Comparison of ENCODE assay signal across 8 mouse cellular contexts in the genomic region with DNA sequence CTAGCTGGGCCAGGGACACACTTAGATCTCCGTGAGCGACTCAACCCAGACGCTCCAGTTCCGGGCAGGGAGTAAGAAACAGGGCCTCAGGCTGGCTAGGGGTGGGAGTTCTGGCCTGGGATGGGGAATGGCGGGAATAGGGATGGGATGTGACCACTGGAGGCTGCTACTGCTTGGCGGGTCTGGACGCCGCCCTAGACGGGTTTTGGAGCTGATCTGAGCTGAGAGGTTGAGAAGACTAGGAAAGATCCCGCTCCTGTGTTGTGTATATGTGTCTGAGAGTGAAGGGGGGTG. TPM values are rescaled to one million over a fixed set of nuclear protein-coding genes. Genes with fewer than 3 reads are reported as not detected.
DNase-seq lines count a peak whose midpoint lies in the region; ATAC-seq lines count a peak whose summit lies in the region.

No protein-coding gene starts in this region.

- no peak for DNase-seq in heart, postnatal 25 days (ENCODE audit: low spot score)
- DNase-seq in midbrain, embryonic 11.5 days (ENCODE audit: low spot score, missing footprints) = no peak
- no peak for DNase-seq in thymus, postnatal 4 days
- DNase-seq in cerebellum, postnatal 36 days = no peak
- no peak for DNase-seq in cerebellum, adult 8-10 months

- WGBS in heart, embryonic 11.5 days (ENCODE audit: insufficient replicate concordance) = 0% methylated on average over 10 of the region's 10 CpGs
- WGBS in hindbrain, embryonic 15.5 days = 5% methylated on average over 10 of the region's 10 CpGs
- 2% methylated on average over 10 of the region's 10 CpGs for WGBS in midbrain, embryonic 11.5 days

- H3K9ac ChIP-seq in heart, embryonic 11.5 days (ENCODE audit: low read depth, low read length) = peak overlapping the region; percentile 76
- H3K9ac ChIP-seq in hindbrain, embryonic 15.5 days = peak overlapping the region; percentile 51
- peak overlapping the region; percentile 57 for H3K9ac ChIP-seq in midbrain, embryonic 11.5 days (ENCODE audit: low read length)

- no peaks in the 10 kb centered on the region; the same call in 1 of the 2 replicates for H3K27me3 ChIP-seq in heart, embryonic 11.5 days (ENCODE audit: control insufficient read depth, insufficient read depth, low read length)
- H3K27me3 ChIP-seq in hindbrain, embryonic 15.5 days = peaks cover 18% of the 10 kb centered on the region
- H3K27me3 ChIP-seq in midbrain, embryonic 11.5 days (ENCODE audit: control insufficient read depth, insufficient read depth, low read length) = peaks cover 10% of the 10 kb centered on the region; the same call in 1 of the 2 replicates

- no peak for ATAC-seq in heart, embryonic 11.5 days (replicated peaks; ENCODE audit: insufficient number of reproducible peaks, low FRiP score, low TSS enrichment)
- ATAC-seq in hindbrain, embryonic 15.5 days (ENCODE audit: low FRiP score, low read depth) = peak; percentile 9; the same call in 1 of the 2 replicates
- peak; percentile 35; the same call in 1 of the 2 replicates for ATAC-seq in midbrain, embryonic 11.5 days (ENCODE audit: low FRiP score)

- H3K4me1 ChIP-seq in heart, embryonic 11.5 days (ENCODE audit: control insufficient read depth, insufficient read depth, low read length) = peaks cover 41% of the 10 kb centered on the region
- peaks cover 23% of the 10 kb centered on the region for H3K4me1 ChIP-seq in brown adipose tissue, adult 24 weeks (ENCODE audit: control insufficient read depth, insufficient read depth, insufficient read length, low read length)
- H3K4me1 ChIP-seq in hindbrain, embryonic 15.5 days (replicated peaks) = peaks cover 39% of the 10 kb centered on the region
- peaks cover 19% of the 10 kb centered on the region for H3K4me1 ChIP-seq in midbrain, embryonic 11.5 days (ENCODE audit: control insufficient read depth, insufficient read depth, low read length)

- no peaks in the 10 kb centered on the region for H3K9me3 ChIP-seq in heart, embryonic 11.5 days (replicated peaks; ENCODE audit: control insufficient read depth, low read length)
- no peaks in the 10 kb centered on the region for H3K9me3 ChIP-seq in hindbrain, embryonic 15.5 days
- no peaks in the 10 kb centered on the region for H3K9me3 ChIP-seq in midbrain, embryonic 11.5 days (ENCODE audit: control insufficient read depth, low read length)

- H3K4me2 ChIP-seq in heart, embryonic 11.5 days = peak overlapping the region; percentile 90
- H3K4me2 ChIP-seq in hindbrain, embryonic 15.5 days = peak overlapping the region; percentile 96
- peak overlapping the region; percentile 86 for H3K4me2 ChIP-seq in midbrain, embryonic 11.5 days

- peaks cover 13% of the 10 kb centered on the region for H3K36me3 ChIP-seq in heart, embryonic 11.5 days (ENCODE audit: control insufficient read depth, insufficient read depth, low read length)
- no peaks in the 10 kb centered on the region for H3K36me3 ChIP-seq in hindbrain, embryonic 15.5 days
- H3K36me3 ChIP-seq in midbrain, embryonic 11.5 days (ENCODE audit: control insufficient read depth, insufficient read depth, low read length) = no peaks in the 10 kb centered on the region

- intact Hi-C loops in heart, postnatal 25 days (cut with DNase I) = loop anchor here (2.0 to 5.0 kb wide), 3 partner anchors 30 to 268 kb away; a partner anchor contains a TSS

- H3K27ac ChIP-seq in heart, embryonic 11.5 days (ENCODE audit: low read depth, low read length) = peak overlapping the region; percentile 90
- peak overlapping the region; percentile 99 for H3K27ac ChIP-seq in brown adipose tissue, adult 24 weeks (replicated peaks; ENCODE audit: low read depth, low read length)
- H3K27ac ChIP-seq in hindbrain, embryonic 15.5 days (replicated peaks) = peak overlapping the region; percentile 77
- no peak overlapping the region for H3K27ac ChIP-seq in midbrain, embryonic 11.5 days (ENCODE audit: low read depth, low read length)

- H3K4me3 ChIP-seq in heart, embryonic 11.5 days (ENCODE audit: low read depth, low read length) = peak overlapping the region; percentile 71
- H3K4me3 ChIP-seq in brown adipose tissue, adult 24 weeks (ENCODE audit: insufficient read depth, low read depth, low read length) = peak overlapping the region; percentile 92
- peak overlapping the region; percentile 55 for H3K4me3 ChIP-seq in hindbrain, embryonic 15.5 days
- peak overlapping the region; percentile 49 for H3K4me3 ChIP-seq in midbrain, embryonic 11.5 days (ENCODE audit: low read depth, low read length)

RNA-seq across cellular contexts. Expression of a gene that starts 1.1 kb away (rescaled TPM):
- polyA plus RNA-seq in heart, embryonic 11.5 days (2014; fragmentation: Nextera tagmentation; extraction: Ambion mirVana) = 242 and 272 TPM in 2 replicates
- 100 to 1,000 TPM in 1 of 2 experiments, 10 to 100 TPM in 1; 96.9 to 108 TPM for total RNA-seq in heart, postnatal 25 days (2021)
- polyA plus RNA-seq in brown adipose tissue, adult 24 weeks (2012; ENCODE audit: insufficient read depth, insufficient read length, missing spikeins) = 42.7 and 56.0 TPM in 2 replicates
- 58.1 and 63.0 TPM in 2 replicates for polyA plus RNA-seq in hindbrain, embryonic 15.5 days (2015; fragmentation: Nextera tagmentation; extraction: Ambion mirVana)
- 78.2 and 82.0 TPM in 2 replicates for polyA plus RNA-seq in midbrain, embryonic 11.5 days (2014; fragmentation: Nextera tagmentation; extraction: Ambion mirVana)

RNA-seq across cellular contexts. Expression of a gene that starts 7.6 kb away (rescaled TPM):
- polyA plus RNA-seq in heart, embryonic 11.5 days (2014; fragmentation: Nextera tagmentation; extraction: Ambion mirVana) = 1.2 and 2.2 TPM in 2 replicates
- 1 to 10 TPM; 2.5 to 3.0 TPM for total RNA-seq in heart, postnatal 25 days (2021)
- polyA plus RNA-seq in brown adipose tissue, adult 24 weeks (2012; ENCODE audit: insufficient read depth, insufficient read length, missing spikeins) = 0.24 and 0.25 TPM in 2 replicates
- 0.16 TPM in 1 of 2 replicates, not detected in the other for polyA plus RNA-seq in hindbrain, embryonic 15.5 days (2015; fragmentation: Nextera tagmentation; extraction: Ambion mirVana)
- polyA plus RNA-seq in midbrain, embryonic 11.5 days (2014; fragmentation: Nextera tagmentation; extraction: Ambion mirVana) = not detected in 2 replicates

RNA-seq across cellular contexts. Expression of a gene that starts 8.4 kb away (rescaled TPM):
- 23.5 and 36.9 TPM in 2 replicates for polyA plus RNA-seq in heart, embryonic 11.5 days (2014; fragmentation: Nextera tagmentation; extraction: Ambion mirVana)
- 10 to 100 TPM; 22.4 to 26.6 TPM for total RNA-seq in heart, postnatal 25 days (2021)
- polyA plus RNA-seq in brown adipose tissue, adult 24 weeks (2012; ENCODE audit: insufficient read depth, insufficient read length, missing spikeins) = not detected in 2 replicates
- polyA plus RNA-seq in hindbrain, embryonic 15.5 days (2015; fragmentation: Nextera tagmentation; extraction: Ambion mirVana) = 1.2 and 2.9 TPM in 2 replicates
- 0.44 and 0.97 TPM in 2 replicates for polyA plus RNA-seq in midbrain, embryonic 11.5 days (2014; fragmentation: Nextera tagmentation; extraction: Ambion mirVana)

RNA-seq across cellular contexts. Expression of a gene that starts 29.1 kb away (rescaled TPM):
- 35.7 and 41.2 TPM in 2 replicates for polyA plus RNA-seq in heart, embryonic 11.5 days (2014; fragmentation: Nextera tagmentation; extraction: Ambion mirVana)
- 1 to 10 TPM; 6.2 to 6.3 TPM for total RNA-seq in heart, postnatal 25 days (2021)
- polyA plus RNA-seq in brown adipose tissue, adult 24 weeks (2012; ENCODE audit: insufficient read depth, insufficient read length, missing spikeins) = 1.2 and 1.5 TPM in 2 replicates
- 9.1 and 13.4 TPM in 2 replicates for polyA plus RNA-seq in hindbrain, embryonic 15.5 days (2015; fragmentation: Nextera tagmentation; extraction: Ambion mirVana)
- 9.5 and 9.9 TPM in 2 replicates for polyA plus RNA-seq in midbrain, embryonic 11.5 days (2014; fragmentation: Nextera tagmentation; extraction: Ambion mirVana)
